Mouse (Mus musculus): Measurements from ENCODE around the gene Traf4. TPM values are rescaled to one million over a fixed set of nuclear protein-coding genes. Genes with fewer than 3 reads are reported as not detected.

Traf4 gene
- polyA plus RNA-seq, 1 experiment: 99.8 TPM

DNA sequence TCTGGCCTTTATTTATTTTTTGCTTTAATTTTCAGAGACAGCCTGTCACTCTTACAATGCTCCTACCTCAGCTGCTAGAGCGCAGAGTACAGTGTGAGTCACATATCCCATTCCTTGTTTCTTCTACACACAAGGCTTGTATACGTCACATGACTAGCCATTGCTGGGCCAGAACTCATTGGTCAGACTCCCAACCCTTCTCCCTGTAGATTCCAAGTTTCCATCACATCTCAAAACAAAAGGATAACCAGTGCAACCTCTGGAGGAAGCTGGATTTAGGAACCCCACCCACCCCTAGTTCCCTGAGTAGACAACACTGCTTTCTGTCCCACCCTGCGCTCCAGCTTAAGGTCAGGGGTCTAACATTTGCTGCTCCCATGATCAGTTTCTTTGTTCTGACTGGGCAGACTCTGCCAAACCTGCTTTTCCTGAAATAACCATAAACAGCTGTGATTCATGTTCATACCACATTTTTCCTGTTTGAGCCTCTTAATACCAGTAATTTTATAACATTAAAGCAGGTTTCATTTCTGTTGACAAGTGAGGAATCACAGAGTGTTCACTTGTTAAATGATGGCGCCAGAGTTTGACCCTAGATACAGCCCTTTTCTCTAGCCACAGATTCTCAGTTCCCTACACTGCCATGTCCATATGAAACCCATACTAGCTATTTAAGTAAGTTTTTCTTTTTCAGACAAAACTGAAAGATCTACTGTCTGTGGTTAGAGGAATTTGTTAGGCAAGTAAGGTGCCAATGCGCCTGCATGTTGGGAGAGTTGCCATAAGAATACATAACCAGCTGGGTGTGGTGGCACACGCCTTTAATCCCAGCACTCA is 18.5 kb downstream of the Traf4 start:
- TF ChIP-seq USF1 (IDR thresholded peaks at IDR 0.05; ENCODE audit: low read depth): peak; percentile 36
- TF ChIP-seq CTCF (IDR thresholded peaks at IDR 0.05; ENCODE audit: control insufficient read depth, insufficient read depth, insufficient read length): no peak
- no peak overlapping the region for H3K4me3 ChIP-seq (ENCODE audit: insufficient read depth, poor library complexity, severe bottlenecking)
- H3K79me3 ChIP-seq (ENCODE audit: low read depth): no peaks in the 10 kb centered on the region
- H3K79me2 ChIP-seq (ENCODE audit: control insufficient read depth, insufficient read depth): peaks cover 5% of the 10 kb centered on the region
- H3K36me3 ChIP-seq (ENCODE audit: control insufficient read depth, insufficient read depth): peaks cover 72% of the 10 kb centered on the region
- H3ac ChIP-seq (ENCODE audit: control insufficient read depth, insufficient read length, low read depth): no peak overlapping the region
- H3K27me3 ChIP-seq (ENCODE audit: control insufficient read depth, insufficient read depth, insufficient read length): no peaks in the 10 kb centered on the region

DNA sequence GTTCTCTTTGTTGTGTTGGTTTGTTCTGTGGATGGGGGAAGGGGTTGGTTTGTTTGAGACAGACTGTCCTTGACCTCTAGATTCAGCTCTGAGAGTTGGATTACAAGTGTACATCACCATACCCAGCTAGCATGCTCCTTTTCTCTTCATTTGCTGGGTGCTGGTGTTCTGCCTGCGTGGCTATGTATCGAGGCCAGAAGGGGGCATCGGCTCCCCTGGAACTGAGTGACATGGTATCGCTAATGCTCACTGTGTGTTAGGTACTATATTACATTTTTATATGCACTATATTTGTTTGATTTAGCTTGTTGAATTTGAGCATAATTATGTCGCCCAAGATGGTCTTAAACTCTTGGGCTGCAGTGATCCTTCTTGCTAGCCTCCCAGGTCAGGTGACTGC is 19.2 kb downstream of the Traf4 start:
- Histone ChIP-seq H3K79me2 (ENCODE audit: control insufficient read depth, insufficient read depth) (peaks cover 13% of the 10 kb centered on the region), H3K4me3 (ENCODE audit: insufficient read depth, poor library complexity, severe bottlenecking) (no peak overlapping the region), H3K27me3 (ENCODE audit: control insufficient read depth, insufficient read depth, insufficient read length) (no peaks in the 10 kb centered on the region), H3K79me3 (ENCODE audit: low read depth) (peaks cover 5% of the 10 kb centered on the region), H3ac (ENCODE audit: control insufficient read depth, insufficient read length, low read depth) (no peak overlapping the region), H3K36me3 (ENCODE audit: control insufficient read depth, insufficient read depth) (peaks cover 65% of the 10 kb centered on the region)
- TF ChIP-seq CTCF (IDR thresholded peaks at IDR 0.05; ENCODE audit: control insufficient read depth, insufficient read depth, insufficient read length) (peak; percentile 0), FOSL1 (IDR thresholded peaks at IDR 0.05; ENCODE audit: insufficient read depth, low read length, poor library complexity, severe bottlenecking) (no peak), USF1 (IDR thresholded peaks at IDR 0.05; ENCODE audit: low read depth) (no peak)

GRCm38 (mm10) chr11:78143520-78143919 is 21.9 kb downstream of the Traf4 start:
- Histone ChIP-seq H3K79me2 (ENCODE audit: control insufficient read depth, insufficient read depth) (peaks cover 39% of the 10 kb centered on the region), H3ac (ENCODE audit: control insufficient read depth, insufficient read length, low read depth) (no peak overlapping the region), H3K36me3 (ENCODE audit: control insufficient read depth, insufficient read depth) (peaks cover 42% of the 10 kb centered on the region), H3K4me3 (ENCODE audit: insufficient read depth, poor library complexity, severe bottlenecking) (no peak overlapping the region), H3K79me3 (ENCODE audit: low read depth) (peaks cover 15% of the 10 kb centered on the region), H3K27me3 (ENCODE audit: control insufficient read depth, insufficient read depth, insufficient read length) (no peaks in the 10 kb centered on the region)
- TF ChIP-seq MYOG (IDR thresholded peaks at IDR 0.05; ENCODE audit: control insufficient read depth, extremely low read depth, insufficient read length) (no peak), MAX (IDR thresholded peaks at IDR 0.05) (no peak), CTCF (IDR thresholded peaks at IDR 0.05; ENCODE audit: control insufficient read depth, insufficient read depth, insufficient read length) (no peak), MYOD1 (IDR thresholded peaks at IDR 0.05; ENCODE audit: control insufficient read depth, insufficient read length, low read depth) (no peak), USF1 (IDR thresholded peaks at IDR 0.05; ENCODE audit: low read depth) (no peak)

DNA sequence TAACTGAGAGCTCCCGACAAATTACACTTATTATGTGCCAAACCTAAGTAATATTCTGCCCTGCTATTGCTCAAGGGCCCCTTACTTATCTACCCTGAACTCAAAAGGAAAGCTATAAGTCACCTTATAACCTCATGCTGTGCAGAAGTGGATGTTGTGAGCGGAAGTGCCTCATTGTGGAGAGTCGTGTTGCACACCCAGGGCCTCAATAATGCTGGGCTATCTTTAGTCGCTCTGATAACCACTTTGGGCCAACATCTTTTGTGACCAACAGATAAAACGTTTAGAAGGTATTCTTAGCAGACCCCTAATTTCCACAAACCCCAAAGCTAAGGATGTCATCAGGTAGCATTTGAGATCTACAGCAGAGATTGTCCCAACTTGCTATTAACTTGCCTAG is 24.7 kb downstream of the Traf4 start:
- no peaks in the 10 kb centered on the region for H3K27me3 ChIP-seq (ENCODE audit: control insufficient read depth, insufficient read depth, insufficient read length)
- H3ac ChIP-seq (ENCODE audit: control insufficient read depth, insufficient read length, low read depth): no peak overlapping the region
- H3K79me2 ChIP-seq (ENCODE audit: control insufficient read depth, insufficient read depth): peaks cover 66% of the 10 kb centered on the region
- peaks cover 38% of the 10 kb centered on the region for H3K79me3 ChIP-seq (ENCODE audit: low read depth)
- no peak overlapping the region for H3K4me3 ChIP-seq (ENCODE audit: insufficient read depth, poor library complexity, severe bottlenecking)
- peaks cover 25% of the 10 kb centered on the region for H3K36me3 ChIP-seq (ENCODE audit: control insufficient read depth, insufficient read depth)
- no peak for TF ChIP-seq CTCF (IDR thresholded peaks at IDR 0.05; ENCODE audit: control insufficient read depth, insufficient read depth, insufficient read length)
- no peak for TF ChIP-seq MYOD1 (IDR thresholded peaks at IDR 0.05; ENCODE audit: control insufficient read depth, insufficient read length, low read depth)
- TF ChIP-seq CEBPB (IDR thresholded peaks at IDR 0.05; ENCODE audit: low read depth): no peak
- TF ChIP-seq MYOG (IDR thresholded peaks at IDR 0.05; ENCODE audit: control insufficient read depth, extremely low read depth, insufficient read length): no peak
- TF ChIP-seq MAX (IDR thresholded peaks at IDR 0.05): no peak

- peaks cover 2% of the 10 kb centered on the region for H3K36me3 ChIP-seq (ENCODE audit: control insufficient read depth, insufficient read depth)
- H3K4me3 ChIP-seq (ENCODE audit: insufficient read depth, poor library complexity, severe bottlenecking): no peak overlapping the region
- peaks cover 93% of the 10 kb centered on the region for H3K79me2 ChIP-seq (ENCODE audit: control insufficient read depth, insufficient read depth)
- no peaks in the 10 kb centered on the region for H3K27me3 ChIP-seq (ENCODE audit: control insufficient read depth, insufficient read depth, insufficient read length)
- no peak for TF ChIP-seq USF1 (IDR thresholded peaks at IDR 0.05; ENCODE audit: low read depth)
- no peak for TF ChIP-seq CTCF (IDR thresholded peaks at IDR 0.05; ENCODE audit: control insufficient read depth, insufficient read depth, insufficient read length)
- no peak for TF ChIP-seq MYOG (IDR thresholded peaks at IDR 0.05; ENCODE audit: control insufficient read depth, extremely low read depth, insufficient read length)
- TF ChIP-seq FOSL1 (IDR thresholded peaks at IDR 0.05; ENCODE audit: insufficient read depth, low read length, poor library complexity, severe bottlenecking): no peak
- no peak for TF ChIP-seq MYOD1 (IDR thresholded peaks at IDR 0.05; ENCODE audit: control insufficient read depth, insufficient read length, low read depth)
- TF ChIP-seq MAX (IDR thresholded peaks at IDR 0.05): no peak
- no peak for TF ChIP-seq CEBPB (IDR thresholded peaks at IDR 0.05; ENCODE audit: low read depth)
- H3K79me3 ChIP-seq (ENCODE audit: low read depth): peaks cover 54% of the 10 kb centered on the region
- H3ac ChIP-seq (ENCODE audit: control insufficient read depth, insufficient read length, low read depth): no peak overlapping the region
These were observed 27.4 kb downstream of the Traf4 start for GRCm38 (mm10) chr11:78138023-78138422.

DNA sequence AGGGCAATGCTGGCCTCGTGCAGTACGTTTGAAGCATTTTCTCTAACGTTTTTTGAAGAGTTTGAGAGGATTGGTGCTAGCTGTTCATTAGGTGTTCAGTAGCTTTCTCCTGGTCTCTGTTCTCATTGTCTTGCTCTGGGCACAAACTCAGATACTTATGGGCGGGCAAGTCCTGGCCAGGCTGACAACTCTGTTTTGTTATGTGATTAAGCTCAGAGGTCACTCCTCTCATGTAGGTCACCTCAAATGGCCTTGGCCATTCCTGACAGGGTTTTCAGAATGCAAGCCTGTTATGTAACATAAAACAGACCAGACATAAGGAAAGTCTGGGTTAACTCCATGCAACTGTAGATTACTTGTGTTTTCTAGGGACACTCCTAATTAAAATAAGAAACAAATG is 27.8 kb downstream of the Traf4 start:
- H3K79me3 ChIP-seq (ENCODE audit: low read depth): peaks cover 58% of the 10 kb centered on the region
- no peak for TF ChIP-seq MYOD1 (IDR thresholded peaks at IDR 0.05; ENCODE audit: control insufficient read depth, insufficient read length, low read depth)
- no peak for TF ChIP-seq USF1 (IDR thresholded peaks at IDR 0.05; ENCODE audit: low read depth)
- peaks cover 97% of the 10 kb centered on the region for H3K79me2 ChIP-seq (ENCODE audit: control insufficient read depth, insufficient read depth)
- no peaks in the 10 kb centered on the region for H3K36me3 ChIP-seq (ENCODE audit: control insufficient read depth, insufficient read depth)
- H3K4me3 ChIP-seq (ENCODE audit: insufficient read depth, poor library complexity, severe bottlenecking): no peak overlapping the region
- no peaks in the 10 kb centered on the region for H3K27me3 ChIP-seq (ENCODE audit: control insufficient read depth, insufficient read depth, insufficient read length)
- no peak overlapping the region for H3ac ChIP-seq (ENCODE audit: control insufficient read depth, insufficient read length, low read depth)
